Mouse (Mus musculus): ENCODE measurements at regions not wholly inside any gene's neighbourhood (a gene's known extent, or its start where the extent isn't known, plus 50 kb on each side); places are given as distances from the start of the nearest gene placed in this dataset.

- no peak for TF ChIP-seq CTCF (IDR thresholded peaks at IDR 0.05; ENCODE audit: low read depth, low read length)
- TF ChIP-seq POLR2A (IDR thresholded peaks at IDR 0.05; ENCODE audit: extremely low read depth, insufficient read depth, low read length), result no peak
Observed at GRCm38 (mm10) chr6:13298171-13298570, 73.4 kb upstream of the Vwde start.

Data from liver, adult 2 months (tissue).